Mouse (Mus musculus) myocyte (in vitro differentiated cells): Measurements from ENCODE around the gene Prkg1.

Experiments
- E2F4 ChIP-seq: IDR thresholded peaks from one replicate; pipeline ENCODE4 v1.6.1; 2011; ENCODE audit warnings: mild to moderate bottlenecking, control low read depth, moderate library complexity; ENCODE audit not compliant: insufficient read depth
- MYOD1 ChIP-seq, 3 experiments: IDR thresholded peaks; one replicate each; pipeline ENCODE4 v1.6.1; 2011; ENCODE audit warnings: control low read depth in 2 of 3, low read depth in 2 of 3, mild to moderate bottlenecking in 2 of 3, moderate library complexity in 1 of 3; ENCODE audit not compliant: insufficient read length in 2 of 3, control insufficient read depth in 1 of 3
- MYOG ChIP-seq, 3 experiments: IDR thresholded peaks; one replicate each; pipeline ENCODE4 v1.6.1; 2011; ENCODE audit warnings: control low read depth in 2 of 3, low read depth in 2 of 3, mild to moderate bottlenecking in 2 of 3; ENCODE audit not compliant: insufficient read length in 2 of 3, control insufficient read depth in 1 of 3, insufficient read depth in 1 of 3
- POLR2A ChIP-seq: IDR thresholded peaks from one replicate; pipeline ENCODE4 v1.6.1; 2011; ENCODE audit warnings: low read depth, mild to moderate bottlenecking, control low read depth, moderate library complexity; ENCODE audit not compliant: insufficient read length
- POLR2AphosphoS2 ChIP-seq: IDR thresholded peaks from one replicate; pipeline ENCODE4 v1.6.1; 2011; ENCODE audit warnings: low read depth, control low read depth; ENCODE audit not compliant: insufficient read length
- TCF12 ChIP-seq: IDR thresholded peaks from one replicate; pipeline ENCODE4 v1.6.1; 2011; ENCODE audit warnings: mild to moderate bottlenecking, control low read depth; ENCODE audit not compliant: poor library complexity, insufficient read depth, severe bottlenecking
- TCF3 ChIP-seq: IDR thresholded peaks from one replicate; pipeline ENCODE4 v1.6.1; 2011; ENCODE audit warnings: low read depth, control low read depth; ENCODE audit not compliant: insufficient read length

DNA sequence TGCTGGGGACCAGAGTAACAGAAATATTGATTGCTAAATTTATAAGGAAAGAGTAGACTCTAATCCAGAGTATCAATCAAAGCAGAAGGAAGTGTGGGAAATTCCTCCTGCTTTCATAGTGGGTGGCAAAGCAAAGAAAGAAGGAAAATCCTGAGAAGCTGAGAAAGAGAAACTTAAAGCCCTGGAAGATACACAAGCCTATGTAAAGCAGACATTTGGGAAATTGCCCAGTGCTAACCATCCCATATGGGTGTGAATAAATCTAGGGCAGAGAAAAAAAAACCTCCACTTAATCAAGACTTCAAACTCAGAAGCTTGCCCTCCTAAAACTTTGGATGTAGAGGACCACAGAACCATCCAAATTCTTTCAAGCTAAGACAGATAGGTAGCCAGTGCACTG lies 532.4 kb downstream of the Prkg1 start:
- TF ChIP-seq POLR2A (no peak), MYOG (IDR thresholded peaks at IDR 0.05; ENCODE audit: control insufficient read depth in 1 of 3, insufficient read depth in 1 of 3, insufficient read length in 2 of 3, low read depth in 2 of 3) (no peak), MYOD1 (IDR thresholded peaks at IDR 0.05; ENCODE audit: control insufficient read depth in 1 of 3, insufficient read length in 2 of 3, low read depth in 2 of 3) (no peak), TCF12 (no peak), E2F4 (no peak), POLR2AphosphoS2 (no peak), TCF3 (no peak)
